Mouse (Mus musculus) embryonic fibroblast, embryonic 13.5 days (primary cell): ENCODE measurements around the gene Mrnip. TPM values are rescaled to one million over a fixed set of nuclear protein-coding genes. Genes with fewer than 3 reads are reported as not detected.

Source experiments
- H3K27ac ChIP-seq: 2 replicates; pipeline ENCODE4 v1.5.1; 2012; ENCODE audit warnings: low read length, control low read depth, inconsistent platforms; ENCODE audit not compliant: insufficient read depth
- H3K4me1 ChIP-seq: 2 replicates; pipeline ENCODE4 v1.6.1; 2011; ENCODE audit warnings: low read length; ENCODE audit not compliant: control insufficient read depth, insufficient read depth
- H3K4me3 ChIP-seq: 2 replicates; pipeline ENCODE4 v1.5.1; 2011; ENCODE audit warnings: mild to moderate bottlenecking, control low read depth, low read length; ENCODE audit not compliant: insufficient read depth
- CTCF ChIP-seq: IDR thresholded peaks from 2 replicates; pipeline ENCODE4 v1.5.1; 2011; ENCODE audit warnings: mild to moderate bottlenecking, control low read depth, low read length, moderate library complexity, borderline replicate concordance; ENCODE audit not compliant: insufficient read depth
- POLR2A ChIP-seq: IDR thresholded peaks from 2 replicates; pipeline ENCODE4 v1.6.1; 2011; ENCODE audit warnings: low read depth, mild to moderate bottlenecking, control low read depth, low read length, moderate library complexity
- polyA plus RNA-seq: library from polyadenylated mRNA; stranded (reverse); fragments of >200 nt; gene quantifications from 2 replicates; pipeline ENCODE4 v1.2.4, GENCODE M21; 2011; ENCODE audit warnings: low read depth; ENCODE audit not compliant: missing spikeins, insufficient read length

The Mrnip gene
- polyA plus RNA-seq, 1 experiment, result 2.9 TPM

DNA sequence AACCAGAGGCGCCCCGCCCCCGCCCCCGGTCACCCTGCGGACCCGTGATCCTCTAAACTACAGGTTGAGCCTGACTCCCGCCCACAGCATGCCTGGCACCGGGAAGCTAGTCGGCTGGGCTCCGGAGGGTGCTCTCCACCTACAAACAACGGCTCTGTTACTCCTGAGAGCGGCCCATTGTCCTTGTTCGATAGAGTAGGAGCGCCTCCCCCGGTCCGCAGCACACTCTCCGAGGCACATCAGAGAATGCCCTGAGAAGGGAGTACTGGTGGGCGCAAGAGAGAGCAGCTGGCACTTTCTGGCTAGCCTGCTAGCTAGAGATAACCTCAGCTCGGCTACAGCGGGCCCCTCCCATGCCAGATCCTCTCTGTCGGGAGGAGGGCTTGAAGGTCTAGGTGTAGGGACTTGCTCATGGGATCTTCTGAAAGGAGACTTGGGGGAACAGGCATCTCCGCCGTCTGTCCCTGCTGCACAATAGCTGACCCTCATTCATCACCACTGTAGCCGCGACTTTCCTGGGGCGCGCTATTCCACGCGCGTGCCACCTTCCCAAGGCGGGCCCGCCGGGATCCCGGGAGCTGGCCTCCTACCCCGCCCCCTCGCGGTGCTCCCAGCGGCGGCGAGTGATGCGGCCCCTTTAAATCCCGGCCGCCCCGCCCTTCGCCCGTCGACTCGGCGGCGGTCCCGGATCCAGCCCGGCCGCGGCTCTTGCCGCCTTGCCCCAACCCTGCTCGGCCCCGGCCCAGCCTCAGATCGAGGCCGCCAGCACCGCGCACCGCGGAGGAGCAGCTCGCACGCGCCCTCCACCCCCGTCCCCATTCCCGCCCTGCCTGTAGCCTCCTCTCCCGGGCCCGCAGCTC, 50.7 kb downstream of the Mrnip start:
- peak overlapping the region; percentile 56 for H3K27ac ChIP-seq
- peak overlapping the region; percentile 92 for H3K4me3 ChIP-seq
- peaks cover 4% of the 10 kb centered on the region; the same call in 1 of the 2 replicates for H3K4me1 ChIP-seq
- TF ChIP-seq CTCF (0 out of 2 replicates have a peak, but pooled peaks have one; percentile 18), POLR2A (peak; percentile 72)

- Histone ChIP-seq H3K4me3 (peak overlapping the region; percentile 92), H3K4me1 (peaks cover 6% of the 10 kb centered on the region; the same call in 1 of the 2 replicates), H3K27ac (no peak overlapping the region)
- TF ChIP-seq POLR2A (no peak), CTCF (no peak)
Observed at GRCm38 (mm10) chr11:50225611-50226378, 51.6 kb downstream of the Mrnip start.

DNA sequence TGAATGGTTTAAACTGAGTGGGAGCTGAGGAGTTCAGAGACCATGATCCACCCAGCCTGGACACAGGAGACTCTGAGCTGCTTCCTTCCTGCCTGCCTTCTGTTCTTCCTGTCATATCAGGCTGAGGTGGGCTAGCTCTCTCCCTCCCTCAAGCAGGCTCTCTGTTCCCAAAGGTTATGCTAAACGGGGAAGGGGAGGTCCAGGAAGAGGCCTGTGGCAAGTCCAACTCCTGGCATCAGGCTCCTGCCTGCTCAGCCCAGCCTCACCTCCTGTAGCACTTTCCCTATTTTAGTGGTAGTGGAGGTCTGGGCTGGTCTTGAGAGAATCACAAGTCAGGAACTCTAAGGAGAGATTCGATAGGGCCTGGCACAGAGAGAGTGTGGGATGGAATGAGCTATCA, 52.2 kb downstream of the Mrnip start:
- no peak overlapping the region for H3K27ac ChIP-seq

GRCm38 (mm10) chr11:50227226-50227625, 53.0 kb downstream of the Mrnip start:
- Histone ChIP-seq H3K27ac (no peak overlapping the region), H3K4me3 (no peak overlapping the region), H3K4me1 (peaks cover 9% of the 10 kb centered on the region; the same call in 1 of the 2 replicates)
- TF ChIP-seq POLR2A (no peak), CTCF (no peak)

More for the DNA sequence above, 52.2 kb downstream of the Mrnip start:
- H3K4me3 ChIP-seq, result peak overlapping the region; percentile 92
- TF ChIP-seq CTCF (no peak), POLR2A (no peak)
- peaks cover 9% of the 10 kb centered on the region; the same call in 1 of the 2 replicates for H3K4me1 ChIP-seq

DNA sequence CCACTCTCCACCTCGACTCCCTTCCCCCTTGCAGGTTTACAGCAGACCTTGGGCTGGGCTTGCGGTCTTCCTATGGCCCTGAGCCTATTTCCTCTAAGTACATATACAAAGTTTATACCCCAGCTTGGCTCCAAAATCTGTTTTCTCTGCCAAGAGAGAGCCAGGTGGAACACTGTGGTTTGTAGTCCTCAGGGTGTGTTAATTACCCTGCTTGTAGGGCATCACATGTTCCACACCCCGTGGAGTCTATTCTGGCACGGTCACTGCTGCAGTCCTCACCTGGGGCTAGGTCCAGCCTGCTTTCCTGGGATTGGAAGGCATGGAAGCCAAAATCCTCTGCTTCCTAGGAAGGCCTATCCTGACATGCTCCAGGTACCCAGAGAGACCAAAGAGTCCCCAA, 53.5 kb downstream of the Mrnip start:
- H3K27ac ChIP-seq, result no peak overlapping the region
- peaks cover 9% of the 10 kb centered on the region; the same call in 1 of the 2 replicates for H3K4me1 ChIP-seq
- H3K4me3 ChIP-seq, result no peak overlapping the region
- TF ChIP-seq CTCF (no peak), POLR2A (no peak)

GRCm38 (mm10) chr11:50228772-50229171, 54.5 kb downstream of the Mrnip start:
- no peak overlapping the region for H3K27ac ChIP-seq
- no peak overlapping the region for H3K4me3 ChIP-seq
- peaks cover 9% of the 10 kb centered on the region; the same call in 1 of the 2 replicates for H3K4me1 ChIP-seq
- TF ChIP-seq POLR2A (no peak), CTCF (no peak)

- Histone ChIP-seq H3K4me1 (peaks cover 9% of the 10 kb centered on the region; the same call in 1 of the 2 replicates), H3K27ac (no peak overlapping the region), H3K4me3 (no peak overlapping the region)
- TF ChIP-seq POLR2A, result no peak
- TF ChIP-seq CTCF, result no peak
Observed at GRCm38 (mm10) chr11:50229252-50229910, 55.1 kb downstream of the Mrnip start.

DNA sequence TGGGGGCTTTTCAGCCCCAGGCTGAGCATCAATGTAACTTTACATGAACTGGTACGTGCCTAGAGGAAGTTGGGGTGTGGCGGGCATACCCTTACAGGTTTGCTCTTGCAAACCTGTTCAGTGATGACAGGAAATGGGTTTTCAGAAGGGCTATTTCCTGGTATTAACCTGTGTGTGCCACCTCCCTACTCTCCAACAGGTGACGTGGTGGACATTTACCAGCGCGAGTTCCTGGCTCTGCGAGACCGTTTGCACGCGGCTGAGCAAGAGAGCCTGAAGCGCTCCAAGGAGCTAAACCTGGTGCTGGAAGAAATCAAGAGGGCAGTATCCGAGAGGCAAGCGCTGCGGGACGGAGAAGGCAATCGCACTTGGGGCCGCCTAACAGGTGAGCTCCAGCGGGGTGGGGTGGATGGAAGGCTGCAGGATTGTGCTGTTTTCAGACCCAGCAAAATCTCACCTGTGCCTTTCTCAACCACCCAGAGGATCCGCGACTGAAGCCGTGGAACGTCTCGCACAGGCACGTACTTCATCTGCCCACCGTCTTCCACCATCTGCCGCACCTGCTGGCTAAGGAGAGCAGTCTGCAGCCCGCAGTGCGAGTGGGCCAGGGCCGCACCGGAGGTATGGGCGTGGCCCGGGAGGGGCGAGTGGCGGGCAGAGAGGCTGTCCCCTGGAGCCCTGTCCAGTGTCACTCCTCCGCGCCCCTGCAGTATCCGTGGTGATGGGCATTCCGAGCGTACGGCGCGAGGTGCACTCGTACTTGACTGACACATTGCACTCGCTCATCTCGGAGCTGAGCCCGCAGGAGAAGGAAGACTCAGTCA, 56.4 kb downstream of the Mrnip start:
- Histone ChIP-seq H3K27ac (no peak overlapping the region), H3K4me3 (no peak overlapping the region), H3K4me1 (peaks cover 9% of the 10 kb centered on the region; the same call in 1 of the 2 replicates)
- TF ChIP-seq POLR2A (no peak), CTCF (no peak)

DNA sequence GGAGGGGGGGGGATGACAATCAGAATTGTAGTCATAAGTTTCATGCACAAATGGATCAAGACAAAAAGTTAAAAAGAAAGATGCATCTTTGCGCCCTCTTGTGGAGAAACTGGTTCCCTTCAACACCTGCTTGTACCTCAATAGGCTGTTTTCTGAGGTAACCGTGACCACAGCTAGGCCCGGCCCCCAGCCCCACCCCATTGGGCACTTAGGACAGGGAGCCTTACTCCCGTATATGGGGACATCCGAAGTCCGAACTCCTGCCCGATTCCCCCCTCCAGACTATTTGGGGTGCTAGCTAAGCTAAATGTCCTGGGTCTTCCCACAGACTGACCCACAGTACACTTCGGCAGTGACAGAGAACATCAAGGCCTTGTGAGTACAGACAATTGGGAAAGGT, 57.2 kb downstream of the Mrnip start:
- no peak overlapping the region for H3K27ac ChIP-seq
- no peak overlapping the region for H3K4me3 ChIP-seq
- peaks cover 15% of the 10 kb centered on the region; the same call in 1 of the 2 replicates for H3K4me1 ChIP-seq
- TF ChIP-seq POLR2A (no peak), CTCF (no peak)
